Mouse (Mus musculus) hindbrain, embryonic 13.5 days (tissue): ENCODE results near the gene Asic4. TPM values are rescaled to one million over a fixed set of nuclear protein-coding genes. Genes with fewer than 3 reads are reported as not detected.

ENCODE experiments used
- ATAC-seq: fragments of 200-750 bp; cut with Nextera tagmentation; 2 replicates; pipeline ENCODE4 v1.8.0; 2017; ENCODE audit warnings: moderate TSS enrichment; ENCODE audit not compliant: low FRiP score
- H3K27ac ChIP-seq: fragments of 300-500 bp; sonication (generic); 2 replicates; pipeline ENCODE4 v1.5.1; 2015; ENCODE audit warnings: inconsistent platforms, mild to moderate bottlenecking, moderate library complexity
- H3K27me3 ChIP-seq: fragments of 300-500 bp; sonication (generic); 2 replicates; pipeline ENCODE4 v1.6.1; 2015; ENCODE audit warnings: mild to moderate bottlenecking, inconsistent platforms
- H3K36me3 ChIP-seq: fragments of 300-500 bp; sonication (generic); 2 replicates; pipeline ENCODE4 v1.6.1; 2015; ENCODE audit warnings: mild to moderate bottlenecking, inconsistent platforms
- H3K4me1 ChIP-seq: fragments of 300-500 bp; sonication (generic); replicated peaks from 2 replicates; pipeline ENCODE4 v1.6.1; 2015; ENCODE audit warnings: inconsistent platforms
- H3K4me2 ChIP-seq: fragments of 300-500 bp; sonication (generic); 2 replicates; pipeline ENCODE4 v1.6.1; 2015; ENCODE audit warnings: inconsistent platforms, mild to moderate bottlenecking, moderate library complexity
- H3K4me3 ChIP-seq: fragments of 300-500 bp; sonication (generic); 2 replicates; pipeline ENCODE4 v1.5.1; 2015; ENCODE audit warnings: mild to moderate bottlenecking, inconsistent platforms
- H3K9ac ChIP-seq: fragments of 300-500 bp; sonication (generic); 2 replicates; pipeline ENCODE4 v1.6.1; 2015; ENCODE audit warnings: mild to moderate bottlenecking, inconsistent platforms
- H3K9me3 ChIP-seq: fragments of 300-500 bp; sonication (generic); 2 replicates; pipeline ENCODE4 v1.6.1; 2016; ENCODE audit warnings: inconsistent platforms
- WGBS: fragments of 180-500 bp; shearing (Covaris S2); methylation state at CpG from one replicate; pipeline ENCODE4 v1.1.7; 2015; 5-methylcytosine and 5-hydroxymethylcytosine counted together
- polyA plus RNA-seq: library from polyadenylated mRNA; unstranded; fragments of >200 nt; fragmentation: Nextera tagmentation; extraction: Ambion mirVana; gene quantifications from 2 replicates; pipeline ENCODE4 v1.2.1, GENCODE M21; 2015

The Asic4 gene
- polyA plus RNA-seq, 1 experiment from 2014 or later = 25.9 TPM

- no peak for ATAC-seq
- peaks cover 68% of the 10 kb centered on the region for H3K4me1 ChIP-seq
Observed at GRCm38 (mm10) chr1:75478497-75478896, 28.3 kb downstream of the Asic4 start.

GRCm38 (mm10) chr1:75478916-75479634 is 28.8 kb downstream of the Asic4 start, which contains the start of the genes Chpf and Tmem198:
TSS of gene Chpf (minus strand) at chr1:75479307.
TSS of gene Tmem198 (plus strand) at chr1:75479532.
- Histone ChIP-seq H3K36me3 (peaks cover 48% of the 10 kb centered on the region), H3K9me3 (no peaks in the 10 kb centered on the region), H3K4me3 (peak within 1 kb of the TSS; percentile 90), H3K9ac (peak within 1 kb of the TSS; percentile 94), H3K27me3 (peaks cover 32% of the 10 kb centered on the region), H3K4me2 (peak within 1 kb of the TSS; percentile 86), H3K4me1 (peaks cover 68% of the 10 kb centered on the region), H3K27ac (peak within 1 kb of the TSS; percentile 92)
- under 1% methylated on average over 65 of the region's 76 CpGs for WGBS
- ATAC-seq = peak; percentile 89

More at GRCm38 (mm10) chr1:75478497-75478896, 28.3 kb downstream of the Asic4 start:
- Histone ChIP-seq H3K27ac (peak overlapping the region; percentile 92), H3K36me3 (peaks cover 48% of the 10 kb centered on the region), H3K4me2 (peak overlapping the region; percentile 86), H3K9ac (peak overlapping the region; percentile 94), H3K9me3 (no peaks in the 10 kb centered on the region), H3K27me3 (peaks cover 27% of the 10 kb centered on the region), H3K4me3 (peak overlapping the region; percentile 90)
- under 1% methylated on average over 20 of the region's 25 CpGs for WGBS

GRCm38 (mm10) chr1:75479635-75479989 is 29.4 kb downstream of the Asic4 start:
- Histone ChIP-seq H3K27me3 (peaks cover 38% of the 10 kb centered on the region), H3K27ac (peak overlapping the region; percentile 92), H3K9me3 (no peaks in the 10 kb centered on the region), H3K4me2 (peak overlapping the region; percentile 86), H3K36me3 (peaks cover 48% of the 10 kb centered on the region), H3K4me3 (peak overlapping the region; percentile 90), H3K4me1 (peaks cover 64% of the 10 kb centered on the region), H3K9ac (peak overlapping the region; percentile 94)
- 1% methylated on average over 10 of the region's 24 CpGs for WGBS
- no peak for ATAC-seq

GRCm38 (mm10) chr1:75480036-75480435 is 29.8 kb downstream of the Asic4 start:
- Histone ChIP-seq H3K36me3 (peaks cover 48% of the 10 kb centered on the region), H3K4me1 (peaks cover 61% of the 10 kb centered on the region), H3K9ac (peak overlapping the region; percentile 94), H3K4me3 (peak overlapping the region; percentile 90), H3K4me2 (peak overlapping the region; percentile 86), H3K27me3 (peaks cover 42% of the 10 kb centered on the region), H3K27ac (peak overlapping the region; percentile 92), H3K9me3 (no peaks in the 10 kb centered on the region)
- no peak for ATAC-seq
- 17% methylated on average over 13 of the region's 13 CpGs for whole genome bisulfite sequencing

- WGBS = 89% methylated on average over 7 of the region's 7 CpGs
- Histone ChIP-seq H3K4me1 (peaks cover 61% of the 10 kb centered on the region), H3K4me2 (peak overlapping the region; percentile 86), H3K4me3 (peak overlapping the region; percentile 90), H3K9ac (peak overlapping the region; percentile 94), H3K27me3 (peaks cover 49% of the 10 kb centered on the region), H3K9me3 (no peaks in the 10 kb centered on the region), H3K36me3 (peaks cover 48% of the 10 kb centered on the region), H3K27ac (no peak overlapping the region)
- no peak for ATAC-seq
Observed at GRCm38 (mm10) chr1:75480735-75481134, 30.5 kb downstream of the Asic4 start.

GRCm38 (mm10) chr1:75486561-75486960 is 36.3 kb downstream of the Asic4 start:
- no peak overlapping the region; the same call in 1 of the 2 replicates for H3K9ac ChIP-seq
- H3K36me3 ChIP-seq = peaks cover 63% of the 10 kb centered on the region
- peaks cover 39% of the 10 kb centered on the region for H3K4me1 ChIP-seq
- no peaks in the 10 kb centered on the region for H3K9me3 ChIP-seq
- peak overlapping the region; percentile 86 for H3K4me2 ChIP-seq
- WGBS = 7% methylated on average over 24 of the region's 24 CpGs
- H3K4me3 ChIP-seq = peak overlapping the region; percentile 49
- H3K27ac ChIP-seq = no peak overlapping the region
- peaks cover 98% of the 10 kb centered on the region for H3K27me3 ChIP-seq
- ATAC-seq = 0 out of 2 replicates have a peak, but pooled peaks have one; percentile 9

- peaks cover 100% of the 10 kb centered on the region for H3K27me3 ChIP-seq
- no peaks in the 10 kb centered on the region for H3K9me3 ChIP-seq
- H3K27ac ChIP-seq = no peak overlapping the region
- peak overlapping the region; percentile 49 for H3K4me3 ChIP-seq
- peak; percentile 34; the same call in 1 of the 2 replicates for ATAC-seq
- H3K36me3 ChIP-seq = peaks cover 63% of the 10 kb centered on the region
- peak overlapping the region; percentile 86 for H3K4me2 ChIP-seq
- peaks cover 37% of the 10 kb centered on the region for H3K4me1 ChIP-seq
- no peak overlapping the region; the same call in 1 of the 2 replicates for H3K9ac ChIP-seq
- WGBS = under 1% methylated on average over 13 of the region's 13 CpGs
Observed at GRCm38 (mm10) chr1:75487040-75487404, 36.8 kb downstream of the Asic4 start.

- peaks cover 31% of the 10 kb centered on the region for H3K4me1 ChIP-seq
- peaks cover 57% of the 10 kb centered on the region for H3K36me3 ChIP-seq
- WGBS = under 1% methylated on average over 62 of the region's 62 CpGs
- peak overlapping the region; percentile 68 for H3K9ac ChIP-seq
- no peaks in the 10 kb centered on the region for H3K9me3 ChIP-seq
- H3K27me3 ChIP-seq = peaks cover 100% of the 10 kb centered on the region
- no peak overlapping the region for H3K27ac ChIP-seq
- H3K4me2 ChIP-seq = peak overlapping the region; percentile 86
- peak; percentile 70 for ATAC-seq
- peak overlapping the region; percentile 49 for H3K4me3 ChIP-seq
Observed at GRCm38 (mm10) chr1:75487405-75488161, 37.3 kb downstream of the Asic4 start.

GRCm38 (mm10) chr1:75490785-75491551 is 40.7 kb downstream of the Asic4 start:
- Histone ChIP-seq H3K4me1 (peaks cover 22% of the 10 kb centered on the region), H3K27me3 (peaks cover 76% of the 10 kb centered on the region), H3K9ac (no peak overlapping the region), H3K4me3 (no peak overlapping the region), H3K36me3 (peaks cover 23% of the 10 kb centered on the region), H3K4me2 (no peak overlapping the region), H3K9me3 (no peaks in the 10 kb centered on the region), H3K27ac (no peak overlapping the region)
- 83% methylated on average over 34 of the region's 34 CpGs for WGBS
- ATAC-seq = no peak

GRCm38 (mm10) chr1:75492579-75493170 is 42.4 kb downstream of the Asic4 start:
- H3K27me3 ChIP-seq = peaks cover 59% of the 10 kb centered on the region
- H3K4me3 ChIP-seq = no peak overlapping the region
- ATAC-seq = no peak
- H3K36me3 ChIP-seq = peaks cover 34% of the 10 kb centered on the region
- WGBS = 40% methylated on average over 24 of the region's 24 CpGs
- peak overlapping the region; percentile 46 for H3K9ac ChIP-seq
- no peak overlapping the region for H3K4me2 ChIP-seq
- no peaks in the 10 kb centered on the region for H3K9me3 ChIP-seq
- H3K4me1 ChIP-seq = peaks cover 7% of the 10 kb centered on the region
- H3K27ac ChIP-seq = no peak overlapping the region

GRCm38 (mm10) chr1:75494878-75495548 is 44.8 kb downstream of the Asic4 start:
- Histone ChIP-seq H3K4me2 (no peak overlapping the region), H3K36me3 (peaks cover 53% of the 10 kb centered on the region), H3K27ac (no peak overlapping the region), H3K4me1 (no peaks in the 10 kb centered on the region; the same call in 1 of the 2 replicates), H3K4me3 (no peak overlapping the region), H3K27me3 (peaks cover 35% of the 10 kb centered on the region), H3K9ac (no peak overlapping the region), H3K9me3 (no peaks in the 10 kb centered on the region)
- 52% methylated on average over 12 of the region's 12 CpGs for WGBS
- ATAC-seq = no peak
